Mouse (Mus musculus) c-Kit-positive CD71-negative TER-119-negative erythroid progenitor cells, embryonic 14.5 days (primary cell): ENCODE results near the gene Rab11a.

Experiments used
- DNase-seq: peaks from one replicate; pipeline ENCODE4 v3.0.0-alpha.2; 2013; ENCODE audit warnings: low read depth

The Rab11a gene

DNA sequence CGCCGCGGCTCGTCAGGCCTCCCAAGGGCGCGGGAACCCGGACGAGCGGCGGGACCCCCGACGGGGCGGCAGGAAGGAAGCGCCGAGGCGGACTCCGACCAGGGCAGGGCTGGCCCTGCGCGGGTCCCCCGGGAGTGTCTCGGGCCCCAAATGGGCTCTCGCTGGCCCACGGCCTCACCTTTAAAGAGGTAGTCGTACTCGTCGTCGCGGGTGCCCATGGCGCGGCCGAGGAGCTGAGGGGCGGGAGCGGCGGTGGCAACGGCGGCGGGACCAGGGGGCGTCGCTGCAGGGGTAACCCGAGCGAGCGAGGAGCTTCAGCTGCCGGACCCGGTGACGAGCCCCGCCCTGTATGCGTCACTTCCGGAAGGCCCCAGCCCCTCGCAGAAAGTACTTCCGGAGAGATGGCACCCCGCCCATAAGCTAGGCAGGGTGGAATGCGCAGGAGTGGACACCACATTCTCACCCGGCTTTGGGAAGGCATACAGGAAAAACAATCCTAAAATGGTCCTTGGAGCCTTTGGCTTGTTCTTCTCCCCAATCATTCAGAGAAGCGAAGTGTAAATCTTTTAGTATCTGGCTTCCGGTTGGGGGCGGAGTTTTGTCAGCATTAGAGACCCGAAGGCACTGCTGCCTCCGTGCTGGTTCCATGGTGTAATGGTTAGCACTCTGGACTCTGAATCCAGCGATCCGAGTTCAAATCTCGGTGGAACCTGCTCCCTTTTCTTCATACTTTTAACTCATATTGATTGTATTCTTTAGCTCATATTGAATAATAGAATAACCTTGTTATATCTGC is at the start of gene Rab11a:
Rab11a (minus strand) TSS at position 353 of the 796 bp plus-strand sequence.
- DNase-seq = peak; percentile 89

DNA sequence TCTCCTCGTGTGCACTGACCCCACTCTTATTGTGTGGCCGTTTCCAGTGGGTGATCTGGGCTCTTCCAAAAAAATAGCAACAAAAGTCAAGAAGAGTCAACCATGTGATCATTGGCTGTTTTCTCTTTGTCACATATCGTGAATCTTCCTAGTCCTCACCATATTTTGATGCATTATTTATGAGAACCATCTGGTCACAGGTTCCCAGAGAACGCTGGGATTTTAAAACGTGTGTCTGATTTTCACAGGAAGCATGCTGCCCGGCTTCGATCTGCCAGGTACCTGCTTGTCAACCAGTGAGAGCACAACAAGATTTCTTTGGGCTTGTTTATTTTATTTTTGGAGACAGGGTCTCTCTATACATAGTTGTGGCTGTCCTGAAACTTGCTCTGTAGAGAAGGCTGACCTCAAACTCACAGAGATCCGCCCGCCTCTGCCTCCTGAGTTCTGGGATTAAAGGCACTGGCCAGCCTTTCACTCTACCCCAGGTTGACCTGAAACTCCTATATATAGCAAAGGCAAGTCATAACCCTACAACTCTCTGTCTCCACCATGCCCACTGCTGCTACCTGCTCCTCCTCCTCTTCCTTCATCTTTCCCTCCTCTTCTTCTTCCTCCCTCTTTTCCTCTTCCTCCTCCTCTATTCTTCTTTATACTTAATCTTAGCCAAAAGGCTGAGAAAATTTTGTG is 48.8 kb upstream of the Rab11a start:
- DNase-seq = no peak

DNA sequence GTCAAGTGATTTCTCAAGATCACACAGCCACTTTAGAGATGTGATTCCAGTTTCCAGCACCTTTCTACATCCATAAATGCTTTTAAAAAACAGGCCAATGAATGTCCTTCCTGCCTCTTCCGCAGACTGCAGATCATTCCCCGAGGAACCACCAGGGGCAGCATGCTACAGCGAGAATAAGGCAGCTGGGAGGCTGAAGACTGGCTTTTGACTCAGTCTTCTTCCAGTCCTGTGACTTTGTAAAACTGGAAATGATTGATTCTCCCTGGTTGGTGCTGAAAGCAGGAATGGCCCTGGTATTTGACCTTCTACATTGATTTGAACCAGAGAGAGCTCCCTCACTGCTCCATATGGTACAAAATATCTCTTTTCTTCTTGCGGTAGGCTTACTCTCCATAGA is 47.3 kb upstream of the Rab11a start:
- DNase-seq = no peak

DNA sequence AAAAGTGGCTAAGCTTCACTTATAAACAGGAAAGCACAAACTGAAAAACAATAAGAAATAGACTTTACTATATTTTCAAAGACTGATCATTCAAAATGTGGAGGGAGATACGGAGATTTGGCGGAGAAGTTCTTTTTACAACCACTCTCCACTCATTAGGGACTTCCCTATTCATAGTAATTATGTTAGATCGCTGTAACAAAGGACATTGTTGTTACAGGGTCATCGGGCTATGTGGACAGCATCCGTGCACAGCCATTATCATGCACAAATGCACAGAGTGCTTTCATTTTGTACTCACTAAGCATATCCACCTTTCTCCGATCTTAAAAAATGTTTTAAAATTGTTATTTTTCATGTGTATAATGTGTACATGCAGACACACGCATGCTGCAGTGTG is 46.0 kb upstream of the Rab11a start:
- DNase-seq = no peak

DNA sequence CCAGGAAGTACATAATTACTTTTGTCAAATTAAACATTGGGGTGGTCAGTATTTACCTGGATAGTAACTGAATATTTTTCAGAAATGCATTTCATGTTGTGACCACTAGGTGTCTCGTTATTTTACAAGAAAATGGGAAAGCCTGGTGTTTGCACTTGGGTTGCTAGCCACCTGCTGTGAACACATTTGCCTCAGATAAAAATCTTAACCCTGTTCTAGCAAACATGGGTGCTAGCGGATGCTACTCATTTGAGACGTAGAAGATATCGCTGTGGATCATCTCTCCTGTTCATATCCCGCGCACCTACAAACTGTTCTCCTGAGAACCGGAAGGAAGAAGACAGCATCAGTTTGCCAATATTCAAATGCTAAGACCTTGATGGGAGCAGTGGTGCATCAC is 42.1 kb upstream of the Rab11a start:
- no peak for DNase-seq

DNA sequence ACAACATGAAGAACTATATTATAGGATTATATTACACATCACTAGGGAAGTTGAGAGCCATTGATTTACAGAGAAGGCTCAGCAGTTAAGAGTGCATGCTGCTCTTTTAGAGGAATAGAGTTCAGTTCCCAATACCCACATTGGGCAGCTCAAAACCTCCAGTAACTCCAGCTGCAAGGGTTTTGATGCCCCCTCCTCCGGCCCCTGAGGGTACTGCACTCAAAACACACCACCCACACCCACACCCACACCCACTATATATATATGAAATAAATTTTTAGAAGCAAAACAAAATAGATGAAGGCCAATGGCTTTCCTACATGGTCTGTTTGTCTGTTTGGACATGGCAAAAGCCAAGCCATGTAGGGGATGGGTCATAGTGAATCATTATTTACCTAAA is 40.6 kb upstream of the Rab11a start:
- no peak for DNase-seq

DNA sequence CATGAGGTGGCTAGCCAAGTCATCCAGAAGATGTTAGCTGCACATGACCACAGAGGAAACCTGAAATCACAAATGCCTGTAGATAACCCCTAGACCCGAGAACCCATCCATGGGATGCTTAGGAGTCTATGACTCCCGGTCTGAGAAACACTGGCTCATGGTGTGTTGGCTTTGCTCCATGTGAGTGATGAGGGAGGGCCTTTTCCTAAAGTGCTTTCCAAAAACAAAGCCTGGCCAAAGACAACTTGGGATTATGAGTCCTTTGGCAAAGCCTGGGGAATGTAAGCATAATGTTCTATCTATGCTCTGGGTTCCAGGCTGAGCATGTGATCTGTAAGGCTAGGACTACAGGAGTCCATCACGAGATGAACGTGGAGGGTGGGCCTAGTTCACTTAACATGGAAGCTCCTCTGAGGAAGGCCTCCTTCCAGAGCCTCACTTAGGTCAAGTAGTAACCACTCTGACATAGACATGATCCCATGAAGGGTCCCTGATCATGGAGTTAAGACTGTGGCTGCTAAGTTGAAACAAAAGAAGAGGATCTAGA is 40.0 kb upstream of the Rab11a start:
- DNase-seq = no peak

DNA sequence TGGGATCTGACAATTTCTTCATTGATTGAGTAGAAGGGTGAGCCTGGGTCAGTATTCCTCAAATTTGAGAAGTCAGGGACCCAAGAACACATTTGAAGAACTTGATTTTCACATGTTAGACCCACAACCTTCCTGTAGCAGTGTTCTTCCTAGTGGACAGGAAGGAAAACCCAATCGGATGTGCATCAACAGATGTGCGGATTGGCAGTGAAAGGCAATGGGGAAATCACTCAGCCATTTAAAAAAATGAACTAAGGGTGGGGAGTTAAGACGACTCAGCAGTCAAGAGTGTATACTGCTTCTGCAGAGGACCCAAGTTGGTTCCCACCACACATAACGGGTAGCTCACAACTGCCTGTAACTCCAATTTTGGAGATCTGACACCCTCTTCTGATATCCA is 37.9 kb upstream of the Rab11a start:
- DNase-seq = no peak

DNA sequence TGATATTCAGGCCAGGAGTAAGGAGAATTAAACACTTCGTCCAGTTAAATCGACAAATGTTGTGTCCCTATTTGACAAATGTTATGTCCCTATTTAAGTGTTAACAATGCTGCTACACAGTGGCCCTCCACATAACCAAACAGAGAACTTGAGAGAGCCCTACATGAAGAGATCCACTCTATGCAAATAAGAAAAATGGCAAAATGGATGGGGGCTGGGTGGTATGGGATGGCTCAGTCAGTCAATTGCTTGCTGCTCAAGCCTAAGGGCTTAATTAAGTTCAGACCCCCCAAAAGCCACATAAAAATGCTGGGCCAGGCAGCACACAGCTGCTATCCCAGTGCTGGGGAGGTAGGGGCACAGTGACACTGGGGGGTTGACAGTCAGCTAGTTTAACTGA is 37.3 kb upstream of the Rab11a start:
- DNase-seq = no peak

DNA sequence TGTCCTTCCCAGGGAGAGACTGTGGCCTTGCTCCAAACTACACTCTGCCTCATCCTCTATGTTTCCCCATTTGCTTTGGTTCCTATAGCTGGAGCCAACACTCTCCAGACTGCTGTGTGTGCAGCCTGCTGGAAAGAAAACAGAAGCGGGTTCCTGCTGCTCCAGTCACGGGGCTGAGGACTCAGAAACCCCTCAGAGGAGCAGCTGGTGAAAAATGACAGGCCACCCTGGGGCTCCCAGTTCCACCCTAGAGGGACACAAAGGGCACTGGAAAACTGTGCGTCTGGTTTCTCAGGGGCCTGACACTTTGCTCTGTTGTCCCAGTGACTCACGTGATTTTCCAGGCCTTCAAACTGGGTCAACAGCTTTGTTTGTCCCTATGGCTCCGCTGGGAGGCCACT is 36.9 kb upstream of the Rab11a start:
- DNase-seq = no peak

DNA sequence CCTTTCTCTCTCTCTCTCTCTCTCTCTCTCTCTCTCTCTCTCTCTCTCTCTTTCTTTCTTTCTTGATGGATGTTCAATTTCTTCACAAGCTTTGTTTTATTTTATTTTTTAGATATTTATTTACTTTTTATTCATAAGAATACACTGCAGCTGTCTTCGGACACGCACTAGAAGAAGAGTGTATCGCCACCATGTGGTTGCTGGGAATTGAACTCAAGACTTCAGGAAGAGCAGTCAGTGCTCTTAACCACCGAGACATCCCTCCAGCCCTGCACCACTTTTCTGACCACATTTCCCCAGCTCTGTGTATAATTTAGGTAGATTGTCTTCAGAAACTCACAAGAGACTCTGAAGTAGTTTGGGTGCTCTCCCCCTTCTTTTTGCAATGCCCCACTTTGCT is 36.4 kb upstream of the Rab11a start:
- DNase-seq = no peak

DNA sequence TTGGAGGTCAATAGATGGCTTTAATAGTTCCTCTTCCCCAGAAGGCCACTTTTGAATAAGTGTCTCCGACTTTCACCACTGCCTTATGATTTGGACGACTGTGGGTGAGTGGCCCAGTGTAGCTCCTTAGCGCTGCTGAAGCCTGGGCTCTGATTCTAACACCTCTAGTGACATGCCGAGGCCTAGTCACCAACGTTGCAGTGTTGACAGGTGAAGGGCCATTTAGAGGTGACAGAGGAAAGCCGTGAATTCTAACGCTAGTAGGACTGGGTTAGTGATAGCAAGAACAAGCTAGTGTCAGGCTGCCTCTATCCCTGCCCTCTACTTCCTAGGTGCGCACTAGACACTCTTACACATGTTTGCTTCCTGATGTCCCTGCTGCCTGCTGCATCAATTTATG is 35.7 kb upstream of the Rab11a start:
- no peak for DNase-seq

DNA sequence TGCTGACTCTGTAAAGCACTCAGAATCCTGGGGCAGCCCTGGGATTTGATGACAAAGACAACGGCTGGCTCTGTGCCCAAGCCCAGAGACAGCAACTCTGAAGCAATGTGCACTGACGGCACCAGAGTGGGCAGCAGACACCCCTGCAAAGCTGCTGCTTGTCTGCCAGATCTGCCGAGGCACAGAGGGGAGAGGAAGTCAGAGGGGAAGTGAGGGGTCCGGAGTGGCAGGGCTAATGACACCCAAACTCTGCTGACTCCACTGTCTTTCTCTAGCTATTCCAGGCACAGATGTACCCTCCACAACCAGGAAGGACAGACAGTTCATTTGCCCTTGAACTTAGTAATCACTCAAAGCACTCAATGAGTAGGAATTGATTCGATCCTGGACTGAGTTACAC is 33.7 kb upstream of the Rab11a start:
- no peak for DNase-seq

DNA sequence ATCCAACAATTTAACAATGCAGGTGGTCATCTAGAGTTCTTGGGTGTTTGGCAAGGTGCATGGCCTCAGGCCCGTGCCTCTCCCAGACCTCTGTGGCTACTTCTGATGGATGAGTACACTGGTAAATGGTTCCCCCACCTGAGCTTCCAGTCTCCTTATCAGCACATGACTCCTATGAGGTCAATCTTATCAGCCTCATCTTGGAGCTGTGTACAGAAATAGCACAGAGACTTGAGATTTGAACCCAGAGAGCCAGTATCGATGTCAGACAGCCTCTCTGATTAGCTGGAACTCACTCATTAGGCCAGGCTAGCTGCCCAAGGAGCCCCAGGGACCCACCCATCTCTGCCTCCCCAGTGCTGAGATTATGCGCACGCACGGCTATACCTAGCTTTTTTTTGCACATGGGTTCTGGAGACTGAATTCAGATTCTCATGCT is 32.9 kb upstream of the Rab11a start:
- no peak for DNase-seq

DNA sequence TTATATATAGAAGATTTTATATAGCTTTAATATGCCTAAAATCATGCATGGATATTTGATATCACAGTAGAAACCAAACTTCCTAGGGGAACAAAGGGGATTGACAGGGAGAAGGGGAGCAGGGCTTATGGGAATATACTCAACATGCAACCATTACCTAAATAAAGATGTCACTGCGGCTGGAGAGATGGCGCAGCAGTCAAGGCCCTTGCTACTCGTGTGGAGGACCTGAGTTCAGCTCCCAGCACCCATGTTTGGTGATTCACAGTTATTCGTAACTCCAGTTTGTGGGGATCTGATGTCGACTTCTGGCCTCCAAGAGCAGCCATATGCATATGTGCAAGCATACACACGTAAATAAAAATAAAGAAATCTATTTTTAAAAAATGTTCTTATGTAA is 32.4 kb upstream of the Rab11a start:
- no peak for DNase-seq

DNA sequence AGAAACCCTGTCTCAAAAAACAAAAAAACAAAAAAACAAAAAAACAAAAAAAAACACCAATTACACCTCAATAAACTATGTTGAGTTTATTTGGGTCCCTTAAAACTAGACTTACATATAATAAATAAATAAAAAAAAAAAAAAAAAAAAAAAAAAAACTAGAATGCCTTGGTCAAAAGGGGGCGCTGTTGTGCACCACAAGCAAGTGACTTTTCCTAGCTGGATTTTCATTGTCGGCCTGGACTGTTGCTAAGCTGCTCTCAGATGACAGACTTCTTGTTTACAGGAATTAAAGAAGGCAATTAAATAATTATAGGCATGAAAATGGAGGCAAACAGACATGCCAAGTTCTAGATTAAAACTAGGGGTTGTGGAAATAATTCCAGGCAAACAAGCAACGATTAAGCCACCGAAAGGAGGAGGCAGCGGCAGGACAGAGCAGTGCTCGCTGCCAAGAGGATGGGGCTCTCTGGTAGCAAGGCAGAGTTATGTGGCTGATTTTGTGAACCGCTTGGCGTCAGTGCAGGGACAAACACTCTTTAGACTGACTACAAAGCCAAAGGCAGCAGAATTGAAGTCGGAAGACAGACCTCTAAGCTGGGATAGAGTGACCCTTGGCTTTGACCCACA is 31.6 kb upstream of the Rab11a start:
- DNase-seq = no peak

DNA sequence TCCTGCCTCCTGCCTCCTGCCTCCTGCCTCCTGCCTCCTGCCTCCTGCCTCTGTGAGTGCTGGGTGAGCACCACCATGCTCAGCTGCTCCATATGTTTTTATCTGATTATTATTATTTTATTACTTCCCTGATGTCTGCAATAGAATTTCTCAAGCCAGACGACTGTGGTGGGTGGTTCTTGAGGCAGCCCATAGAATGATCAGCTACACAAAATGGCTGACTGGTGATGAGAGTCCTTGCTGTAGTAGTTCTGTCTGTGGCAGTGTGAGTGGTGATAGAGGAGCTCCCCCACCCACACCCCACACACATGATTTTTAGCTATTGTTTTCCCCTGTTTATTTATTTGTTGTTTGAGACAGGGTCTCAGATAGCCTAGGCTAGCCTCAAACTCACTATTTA is 30.2 kb upstream of the Rab11a start:
- DNase-seq = no peak

DNA sequence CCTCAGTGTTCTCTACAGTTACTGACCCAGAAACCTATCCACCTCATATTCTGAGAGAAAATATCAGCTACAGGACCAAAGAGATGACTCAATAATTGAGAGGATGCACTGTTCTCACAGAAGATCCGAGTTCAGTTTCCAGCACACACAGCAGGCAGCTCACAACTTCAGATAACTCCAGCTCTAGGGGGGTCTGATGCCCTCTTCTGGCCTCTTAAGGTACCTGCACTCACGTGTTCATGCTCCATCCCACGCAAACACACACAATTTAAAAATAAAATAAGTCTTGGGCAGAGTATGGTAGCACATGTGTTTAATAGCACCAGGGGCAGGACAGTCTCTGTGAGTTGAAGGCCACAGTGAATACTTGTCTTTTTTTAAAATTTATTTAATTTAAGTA is 28.6 kb upstream of the Rab11a start:
- no peak for DNase-seq

DNA sequence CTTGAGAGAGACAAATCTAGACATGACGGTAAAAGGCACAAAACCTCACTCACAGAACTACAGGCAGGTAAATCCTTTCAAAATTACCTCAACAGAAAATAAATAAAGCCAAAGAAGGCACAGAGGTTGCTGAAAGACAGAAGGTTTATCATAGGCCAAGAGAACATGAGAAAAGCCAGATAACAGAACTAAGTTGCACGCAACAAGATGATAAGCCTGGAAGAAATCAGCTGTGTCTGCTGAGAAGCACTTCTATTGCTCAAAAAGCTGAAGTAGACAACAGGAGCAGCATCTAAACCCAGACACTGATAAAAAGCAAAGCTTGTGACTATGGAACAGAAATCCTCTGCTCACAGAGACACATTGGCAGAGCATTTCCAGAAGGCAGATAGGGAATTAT is 27.3 kb upstream of the Rab11a start:
- no peak for DNase-seq

DNA sequence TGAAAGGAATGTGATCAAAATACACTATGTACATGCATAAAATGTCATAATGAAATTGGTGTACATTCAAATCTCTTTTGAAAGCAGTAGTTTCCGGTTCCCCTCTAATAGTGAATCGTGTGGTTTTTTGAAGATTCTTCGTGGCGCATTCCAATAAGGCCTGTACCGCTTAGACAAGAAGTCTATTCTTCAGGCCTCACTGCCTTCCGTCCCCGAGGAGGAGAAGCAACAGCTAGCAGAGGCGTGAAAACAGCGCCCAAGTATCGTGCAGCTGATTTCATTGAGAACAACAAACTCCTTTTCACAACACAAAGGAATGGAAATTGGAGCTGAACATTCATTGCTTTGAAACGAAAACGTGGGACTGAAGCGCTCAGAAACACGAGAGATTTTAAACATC is 20.5 kb upstream of the Rab11a start:
- DNase-seq = no peak

DNA sequence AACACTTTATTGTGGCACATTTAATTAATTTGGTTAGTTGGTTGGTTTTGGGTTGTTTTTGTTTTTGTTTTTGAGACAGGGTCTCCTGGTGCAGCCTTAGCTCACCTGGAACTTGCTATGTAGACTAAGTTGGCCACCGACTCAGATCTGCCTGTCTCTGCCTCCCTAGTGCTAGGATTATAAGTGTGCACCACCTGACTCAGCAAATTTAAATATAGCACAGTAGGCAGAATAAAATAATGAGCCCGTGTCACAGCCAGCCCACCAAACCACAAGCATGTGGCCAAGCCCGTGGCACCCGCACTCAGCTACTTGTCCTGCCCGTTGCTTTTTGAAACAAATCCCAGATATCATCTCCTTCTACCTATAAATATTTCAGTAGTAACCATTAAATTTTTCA is 15.0 kb upstream of the Rab11a start:
- DNase-seq = no peak

DNA sequence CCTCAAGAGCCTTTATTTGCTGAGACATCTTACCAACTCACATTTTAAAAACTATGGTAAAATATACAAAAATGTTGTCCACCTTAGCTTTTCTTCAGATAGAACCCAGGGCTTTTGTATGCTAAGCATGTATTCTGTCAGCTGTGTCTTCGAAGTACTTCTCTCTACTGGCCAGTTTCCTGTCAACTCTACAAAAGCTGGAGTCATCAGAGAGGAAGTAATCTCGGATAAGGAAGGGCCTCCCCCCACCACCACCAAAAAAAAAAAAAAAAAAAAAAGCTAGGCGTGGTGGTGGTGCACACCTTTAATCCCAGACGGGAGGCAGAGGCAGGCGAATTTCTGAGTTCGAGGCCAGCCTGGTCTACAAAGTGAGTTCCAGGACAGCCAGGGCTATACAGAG is 11.8 kb upstream of the Rab11a start:
- no peak for DNase-seq

DNA sequence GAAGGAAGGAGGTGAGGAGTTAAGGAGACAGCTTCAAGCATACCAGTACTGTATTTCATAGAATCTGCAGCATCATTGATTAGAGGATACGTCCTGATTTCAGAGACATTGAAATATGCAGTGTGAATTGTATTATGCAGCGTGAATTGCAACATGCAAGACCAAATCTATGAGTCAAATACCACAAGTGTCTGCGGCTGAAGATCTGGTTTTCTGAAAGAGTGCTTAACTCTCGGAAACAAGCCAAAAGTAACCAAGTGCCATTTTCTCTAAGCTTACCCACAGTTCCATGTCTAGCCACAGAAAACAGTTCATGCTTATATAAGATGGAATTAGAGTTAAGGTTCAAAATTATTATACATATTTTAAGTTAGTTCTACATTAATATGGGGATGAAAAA is 10.2 kb upstream of the Rab11a start:
- DNase-seq = no peak
